Mouse (Mus musculus) liver, adult (tissue): ENCODE data around the gene Siglecg.

Experiments
- GATA4 ChIP-seq: IDR thresholded peaks from 2 replicates; pipeline ENCODE4 v1.6.1; 2014; ENCODE audit warnings: mild to moderate bottlenecking, low read length; ENCODE audit not compliant: insufficient replicate concordance

Gene Siglecg

DNA sequence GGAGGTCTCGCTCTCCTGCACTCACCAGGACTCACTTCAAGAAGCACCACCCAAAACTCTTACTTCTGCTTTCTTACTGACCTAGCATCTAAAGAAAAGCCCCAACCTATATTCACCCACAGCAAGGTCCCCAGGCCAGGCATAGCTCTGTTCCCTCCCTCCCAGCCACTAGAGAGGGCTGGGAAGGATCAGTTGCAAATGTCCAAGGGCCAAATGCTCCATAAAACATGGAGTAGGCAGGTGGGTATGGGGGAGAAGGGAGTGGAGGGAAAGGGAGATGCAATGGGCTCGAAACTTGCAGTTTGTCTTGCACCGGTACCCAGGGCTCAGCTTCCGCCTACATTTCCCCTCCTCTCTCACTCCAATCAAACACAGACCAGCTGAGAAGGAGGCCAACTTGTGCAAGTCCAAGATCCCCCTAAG is at the start of gene Siglecg:
Siglecg (plus strand) TSS at position 74 of the 423 bp plus-strand sequence.
- TF ChIP-seq GATA4 = no peak

GRCm38 (mm10) chr7:43358556-43358955 is 49.4 kb upstream of the Siglecg start:
- TF ChIP-seq GATA4 = no peak

DNA sequence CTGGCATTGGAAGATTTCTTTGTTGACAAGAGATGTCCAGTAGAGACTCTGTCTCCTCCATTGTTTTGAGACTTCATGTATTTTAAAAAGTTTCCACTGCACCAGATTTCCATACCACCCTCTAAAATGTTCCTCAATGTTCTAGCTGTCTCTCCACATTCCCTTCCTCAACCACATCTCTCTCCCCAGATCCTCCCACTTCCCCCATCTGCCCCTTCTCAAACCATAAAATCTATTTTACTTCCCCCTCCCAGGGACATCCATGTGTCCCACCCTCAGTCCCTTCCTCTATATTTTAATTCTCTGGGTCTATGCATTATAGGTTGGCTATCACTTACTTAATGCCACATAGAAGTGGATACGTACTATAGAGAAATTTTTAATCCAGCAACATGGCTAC is 46.6 kb upstream of the Siglecg start:
- no peak for TF ChIP-seq GATA4

DNA sequence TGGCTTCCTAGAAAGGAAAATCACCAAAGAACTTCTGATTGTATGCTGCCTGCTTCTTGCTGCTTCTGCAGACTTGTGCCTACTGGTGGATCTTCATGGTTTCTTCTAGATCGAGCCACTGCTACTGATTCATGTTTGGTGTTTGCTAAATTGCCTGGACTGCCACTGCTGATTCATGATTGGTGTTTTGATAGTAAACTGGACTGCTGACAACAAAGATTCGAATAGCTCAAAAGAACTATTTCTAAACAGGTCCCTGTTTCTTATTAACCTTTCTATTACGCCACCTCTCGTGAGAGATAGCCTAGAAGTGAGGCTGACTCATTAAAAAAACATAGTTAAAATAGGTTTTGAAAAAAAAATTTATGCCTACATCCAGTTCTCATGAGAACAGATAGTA is 46.0 kb upstream of the Siglecg start:
- no peak for TF ChIP-seq GATA4

GRCm38 (mm10) chr7:43378226-43378625 is 29.8 kb upstream of the Siglecg start:
- TF ChIP-seq GATA4 = no peak

- TF ChIP-seq GATA4 = no peak
These were observed 15.5 kb upstream of the Siglecg start for GRCm38 (mm10) chr7:43392349-43393121.

DNA sequence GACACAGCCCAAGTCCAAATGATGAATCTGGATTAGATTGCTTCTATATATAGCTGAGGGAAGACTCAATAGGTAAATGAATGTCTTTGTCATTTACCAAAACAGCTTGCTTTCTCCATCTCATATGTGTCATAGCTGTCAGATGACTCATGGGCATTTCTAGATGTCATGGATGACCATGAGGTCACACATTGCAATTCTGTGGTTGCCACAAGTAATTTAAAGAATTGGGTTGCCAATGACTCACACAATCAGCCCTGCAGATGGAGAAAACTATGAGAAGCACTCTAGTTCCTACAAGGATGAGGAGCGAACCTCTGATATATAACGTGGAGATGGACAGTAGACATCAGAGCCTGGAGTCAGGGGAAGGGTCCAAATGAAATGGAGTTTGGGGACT is 8.5 kb upstream of the Siglecg start:
- TF ChIP-seq GATA4 = no peak

DNA sequence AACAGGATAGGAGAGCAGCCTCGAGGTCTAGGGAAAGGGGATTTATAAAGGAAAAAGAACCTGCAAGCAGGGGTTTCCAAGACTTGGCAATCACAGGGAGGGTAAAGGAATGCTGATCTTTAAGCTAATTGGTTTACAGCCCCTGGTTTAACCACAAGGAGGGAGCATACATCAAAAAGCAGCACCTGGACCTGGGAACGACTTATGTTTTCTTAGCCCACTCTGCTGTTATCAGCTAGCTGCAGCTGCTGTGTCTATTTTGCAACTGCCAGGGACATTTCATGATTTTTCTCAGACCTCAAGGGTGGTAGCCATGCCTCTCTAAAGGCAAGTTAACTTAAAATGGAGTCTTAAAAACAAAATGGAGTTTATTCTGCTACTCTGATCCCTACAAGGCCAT is 5.3 kb upstream of the Siglecg start:
- no peak for TF ChIP-seq GATA4

DNA sequence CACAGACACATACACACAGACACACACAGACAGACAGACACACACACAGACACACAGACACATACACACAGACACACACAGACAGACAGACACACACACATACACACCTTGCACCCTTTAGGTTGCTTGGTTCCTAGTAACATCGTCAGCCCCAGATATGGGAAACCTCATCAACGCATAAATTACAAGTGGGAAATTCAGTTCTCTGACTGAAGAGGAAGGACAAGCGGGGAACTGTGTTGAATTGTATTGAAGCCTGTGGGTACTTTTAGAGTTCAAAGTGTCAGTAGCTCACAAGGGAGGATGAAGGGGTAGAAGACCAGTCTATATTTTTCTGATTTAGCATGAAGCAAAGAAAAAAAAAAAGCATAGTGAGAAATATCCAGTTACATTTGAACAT is 431 bp upstream of the Siglecg start:
- TF ChIP-seq GATA4 = no peak

DNA sequence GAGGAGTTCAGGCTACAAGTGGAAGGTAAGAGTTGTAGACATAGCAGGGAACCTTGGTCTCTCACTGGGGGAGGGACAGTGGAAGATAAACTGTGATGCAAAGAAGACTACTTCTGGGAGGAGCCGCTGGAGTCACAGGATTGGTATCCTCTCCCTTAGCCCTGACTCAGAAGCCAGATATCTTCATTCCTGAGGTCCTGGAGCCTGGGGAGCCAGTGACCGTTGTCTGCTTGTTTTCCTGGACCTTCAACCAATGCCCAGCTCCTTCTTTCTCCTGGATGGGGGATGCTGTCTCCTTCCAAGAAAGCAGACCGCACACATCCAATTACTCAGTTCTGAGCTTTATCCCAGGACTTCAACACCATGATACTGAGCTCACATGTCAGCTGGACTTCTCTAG is 1.1 kb downstream of the Siglecg start:
- TF ChIP-seq GATA4 = no peak

DNA sequence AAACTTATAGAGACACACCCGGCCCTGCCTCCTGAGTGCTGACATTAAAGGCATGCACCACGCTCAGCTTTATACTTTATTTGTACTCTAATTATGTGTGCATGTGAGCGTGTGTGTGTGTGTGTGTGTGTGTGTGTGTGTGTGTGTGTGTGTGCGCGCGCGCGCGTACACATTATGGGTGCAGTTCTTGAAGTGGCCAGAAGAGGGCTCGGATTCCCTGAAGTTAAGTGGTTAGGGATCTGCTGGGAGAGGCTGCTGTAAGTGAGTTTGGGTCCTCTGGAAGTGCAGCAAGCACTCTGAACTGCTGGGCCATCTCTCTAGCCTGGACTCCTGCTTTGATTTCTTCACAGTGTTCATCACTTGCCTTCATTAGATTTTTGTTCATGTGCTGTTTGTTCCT is 9.3 kb downstream of the Siglecg start:
- TF ChIP-seq GATA4 = no peak

- peak; percentile 29; the same call in 1 of the 2 replicates for TF ChIP-seq GATA4
These were observed 15.1 kb downstream of the Siglecg start for GRCm38 (mm10) chr7:43422995-43423617.

GRCm38 (mm10) chr7:43423991-43424625 is 16.1 kb downstream of the Siglecg start:
- TF ChIP-seq GATA4 = no peak

GRCm38 (mm10) chr7:43427406-43427805 is 19.4 kb downstream of the Siglecg start, which contains the start of gene Lim2:
Gene Lim2 (plus strand): TSS chr7:43427670.
- TF ChIP-seq GATA4 = no peak

DNA sequence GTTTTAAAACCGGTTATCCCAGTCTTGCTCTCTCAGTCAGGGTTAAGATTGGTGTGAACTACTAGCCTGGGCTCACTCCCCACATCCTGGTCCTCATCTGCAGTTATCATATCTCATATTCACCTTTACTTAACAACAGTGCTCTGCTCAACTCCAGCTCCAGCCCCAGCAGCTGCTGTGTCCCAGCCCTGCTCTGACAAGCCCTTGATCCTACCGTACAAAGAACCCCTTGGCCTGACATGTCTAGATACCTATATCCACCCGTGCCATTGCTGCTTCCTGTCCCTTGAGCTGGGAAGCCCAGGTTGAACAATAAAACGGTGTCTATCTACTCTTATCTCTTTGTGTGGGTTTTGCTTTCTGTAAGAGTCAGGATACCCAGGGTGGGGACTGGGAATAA is 21.5 kb downstream of the Siglecg start:
- TF ChIP-seq GATA4 = no peak

DNA sequence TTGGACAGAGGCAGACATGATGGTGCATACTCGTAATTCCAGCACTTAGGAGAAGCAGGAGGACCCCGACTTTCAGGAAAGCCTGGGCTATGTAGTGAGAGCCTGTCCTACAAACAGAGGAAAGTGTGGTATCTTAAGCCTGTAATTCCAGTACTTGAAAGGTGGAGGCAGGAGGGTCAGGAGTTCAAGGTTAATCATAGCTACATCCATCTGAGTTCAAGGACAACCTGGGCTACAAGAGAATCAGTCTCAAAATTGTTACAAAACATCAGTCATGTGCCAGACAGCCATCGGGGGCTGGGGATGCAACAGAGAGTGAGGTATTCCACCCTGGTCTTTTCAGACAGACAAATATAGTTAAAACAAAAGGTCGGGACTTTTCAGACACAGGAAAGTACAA is 24.9 kb downstream of the Siglecg start:
- TF ChIP-seq GATA4 = no peak
